Mouse (Mus musculus) G1E (cell line): Measurements from ENCODE around the gene Pcx. TPM values are rescaled to one million over a fixed set of nuclear protein-coding genes. Genes with fewer than 3 reads are reported as not detected.

Source experiments
- ATAC-seq: 2 replicates; pipeline ENCODE4 v1.8.0; 2016; ENCODE audit warnings: mild to moderate bottlenecking; ENCODE audit not compliant: insufficient number of reproducible peaks, poor library complexity, low FRiP score, severe bottlenecking; ENCODE audit errors: extremely low read depth
- DNase-seq: peaks from one replicate; pipeline ENCODE4 v3.0.0; 2012; ENCODE audit warnings: low spot score
- H3K27me3 ChIP-seq: 2 replicates; pipeline ENCODE4 v1.6.1; 2012; ENCODE audit warnings: mild to moderate bottlenecking, low read length, inconsistent platforms; ENCODE audit not compliant: insufficient read depth
- H3K36me3 ChIP-seq: replicated peaks from 2 replicates; pipeline ENCODE3; 2012; ENCODE audit warnings: mild to moderate bottlenecking, inconsistent platforms
- H3K4me1 ChIP-seq: 2 replicates; pipeline ENCODE4 v1.6.1; 2012; ENCODE audit warnings: low read depth, low read length, inconsistent platforms, mixed read lengths; ENCODE audit not compliant: insufficient read depth
- H3K4me3 ChIP-seq: 2 replicates; pipeline ENCODE4 v1.5.1; 2012; ENCODE audit warnings: low read depth, mild to moderate bottlenecking, inconsistent platforms, low read length, moderate library complexity, mixed read lengths
- H3K9me3 ChIP-seq: replicated peaks from 2 replicates; pipeline ENCODE4 v1.6.1; 2012; ENCODE audit warnings: inconsistent platforms
- CTCF ChIP-seq: IDR thresholded peaks from 2 replicates; pipeline ENCODE4 v1.5.1; 2012; ENCODE audit warnings: low read depth, low read length, inconsistent platforms, mixed read lengths
- GATA1 ChIP-seq: IDR thresholded peaks from 2 replicates; pipeline ENCODE4 v1.6.1; 2012; ENCODE audit warnings: borderline replicate concordance, low read length, inconsistent platforms, mixed read lengths
- GATA2 ChIP-seq: IDR thresholded peaks from 2 replicates; pipeline ENCODE4 v1.6.1; 2012; ENCODE audit warnings: low read depth, low read length, inconsistent platforms, borderline replicate concordance
- POLR2AphosphoS5 ChIP-seq: IDR thresholded peaks from 2 replicates; pipeline ENCODE4 v1.6.1; 2012; ENCODE audit warnings: low read depth, low read length, inconsistent platforms; ENCODE audit not compliant: insufficient replicate concordance
- TAL1 ChIP-seq: conservative IDR thresholded peaks from 2 replicates; pipeline ENCODE4 v1.6.1; 2012; ENCODE audit warnings: low read depth, low read length, inconsistent platforms, mixed read lengths
- polyA plus RNA-seq: library from polyadenylated mRNA; stranded (reverse); fragments of >175 nt; gene quantifications from 2 replicates; pipeline ENCODE4 v1.2.3, GENCODE M21; 2012
- total RNA-seq, 2 experiments: library from RNA; stranded (forward) in 1 of 2; stranded (reverse) in 1 of 2; fragments of 200-1000 nt in 1 of 2; fragments of >200 nt in 1 of 2; fragmentation: Nextera tagmentation in 1 of 2; gene quantifications; 2 replicates each; pipeline ENCODE4 v1.2.3; 2014 to 2017

The Pcx gene
- total and polyA plus RNA-seq, 3 experiments, result 2.2 to 26.3 (median 12.9) TPM

GRCm38 (mm10) chr19:4475224-4475925 lies 34.9 kb upstream of the Pcx start:
- peaks cover 23% of the 10 kb centered on the region; the same call in 1 of the 2 replicates for H3K27me3 ChIP-seq
- ATAC-seq (no peak), DNase-seq (no peak)

GRCm38 (mm10) chr19:4476601-4477257 lies 33.5 kb upstream of the Pcx start:
- TF ChIP-seq TAL1 (no peak), GATA2 (no peak), CTCF (no peak), POLR2AphosphoS5 (no peak), GATA1 (no peak)

More at GRCm38 (mm10) chr19:4475224-4475925, 34.9 kb upstream of the Pcx start:
- TF ChIP-seq CTCF, result no peak
- TF ChIP-seq TAL1, result no peak
- no peak for TF ChIP-seq GATA1
- TF ChIP-seq GATA2, result no peak
- TF ChIP-seq POLR2AphosphoS5, result no peak
- no peaks in the 10 kb centered on the region; the same call in 1 of the 2 replicates for H3K4me1 ChIP-seq
- H3K36me3 ChIP-seq, result no peaks in the 10 kb centered on the region
- H3K4me3 ChIP-seq, result no peak overlapping the region
- peaks cover 5% of the 10 kb centered on the region; the same call in 1 of the 2 replicates for H3K9me3 ChIP-seq

GRCm38 (mm10) chr19:4477345-4478189 lies 32.7 kb upstream of the Pcx start, which contains the start of gene Syt12:
TSS of gene Syt12 (minus strand) at chr19:4477447.
- Histone ChIP-seq H3K9me3 (peaks cover 5% of the 10 kb centered on the region; the same call in 1 of the 2 replicates), H3K4me3 (no peak within 1 kb of the TSS), H3K27me3 (peaks cover 12% of the 10 kb centered on the region; the same call in 1 of the 2 replicates), H3K4me1 (no peaks in the 10 kb centered on the region; the same call in 1 of the 2 replicates), H3K36me3 (no peaks in the 10 kb centered on the region)
- no peak for DNase-seq
- TF ChIP-seq GATA2, result no peak
- no peak for TF ChIP-seq CTCF
- TF ChIP-seq GATA1, result no peak
- TF ChIP-seq POLR2AphosphoS5, result no peak
- no peak for TF ChIP-seq TAL1
- ATAC-seq, result no peak

More at GRCm38 (mm10) chr19:4476601-4477257, 33.5 kb upstream of the Pcx start:
- no peaks in the 10 kb centered on the region for H3K36me3 ChIP-seq
- ATAC-seq, result no peak
- H3K27me3 ChIP-seq, result peaks cover 20% of the 10 kb centered on the region; the same call in 1 of the 2 replicates
- H3K9me3 ChIP-seq, result peaks cover 5% of the 10 kb centered on the region; the same call in 1 of the 2 replicates
- no peaks in the 10 kb centered on the region; the same call in 1 of the 2 replicates for H3K4me1 ChIP-seq
- H3K4me3 ChIP-seq, result no peak overlapping the region
- no peak for DNase-seq

- no peaks in the 10 kb centered on the region; the same call in 1 of the 2 replicates for H3K4me1 ChIP-seq
- no peaks in the 10 kb centered on the region for H3K36me3 ChIP-seq
- no peak for ATAC-seq
- peaks cover 5% of the 10 kb centered on the region; the same call in 1 of the 2 replicates for H3K9me3 ChIP-seq
- DNase-seq, result no peak
- no peak overlapping the region for H3K4me3 ChIP-seq
- TF ChIP-seq POLR2AphosphoS5 (no peak), GATA2 (no peak), TAL1 (no peak), CTCF (no peak), GATA1 (no peak)
- peaks cover 10% of the 10 kb centered on the region for H3K27me3 ChIP-seq
These were observed 32.1 kb upstream of the Pcx start for GRCm38 (mm10) chr19:4478190-4478516.

- Histone ChIP-seq H3K4me1 (no peaks in the 10 kb centered on the region; the same call in 1 of the 2 replicates), H3K4me3 (no peak overlapping the region), H3K9me3 (peaks cover 5% of the 10 kb centered on the region; the same call in 1 of the 2 replicates), H3K36me3 (no peaks in the 10 kb centered on the region), H3K27me3 (peaks cover 10% of the 10 kb centered on the region)
- TF ChIP-seq TAL1 (no peak), POLR2AphosphoS5 (no peak), GATA1 (no peak), GATA2 (no peak), CTCF (no peak)
- no peak for ATAC-seq
- no peak for DNase-seq
These were observed 30.2 kb upstream of the Pcx start for GRCm38 (mm10) chr19:4480041-4480440.
